Mouse (Mus musculus) CH12.LX (cell line): Measurements from ENCODE around the gene Exoc3l4. TPM values are rescaled to one million over a fixed set of nuclear protein-coding genes. Genes with fewer than 3 reads are reported as not detected.

ENCODE experiments used
- DNase-seq: peaks from one replicate; pipeline ENCODE4 v3.0.0-alpha.2; 2013; ENCODE audit errors: extremely low read depth
- H3K27ac ChIP-seq: 2 replicates; pipeline ENCODE4 v1.5.1; 2012; ENCODE audit warnings: low read depth, mild to moderate bottlenecking, control low read depth, moderate library complexity; ENCODE audit not compliant: insufficient read depth
- H3K27me3 ChIP-seq: replicated peaks from 2 replicates; pipeline ENCODE3; 2012; ENCODE audit warnings: inconsistent platforms
- H3K36me3 ChIP-seq, 2 experiments: replicated peaks in 1 of 2; 2 replicates each; pipeline versions ENCODE3 to v1.6.1; 2012; ENCODE audit warnings: inconsistent platforms in 1 of 2, low read length in 1 of 2, mild to moderate bottlenecking in 1 of 2, mixed read lengths in 1 of 2, moderate library complexity in 1 of 2; ENCODE audit not compliant: control insufficient read depth in 1 of 2, insufficient read depth in 1 of 2
- H3K4me1 ChIP-seq, 2 experiments: 2 replicates each; pipeline ENCODE4 v1.6.1; 2012; ENCODE audit warnings: inconsistent platforms in 1 of 2, moderate library complexity in 1 of 2; ENCODE audit not compliant: insufficient read depth in 2 of 2, control insufficient read depth in 1 of 2
- H3K4me2 ChIP-seq: 2 replicates; pipeline ENCODE4 v1.6.1; 2012; ENCODE audit warnings: low read depth, mild to moderate bottlenecking, control low read depth; ENCODE audit not compliant: poor library complexity, insufficient read depth, severe bottlenecking
- H3K4me3 ChIP-seq, 3 experiments: fragments of 150-350 bp in 1 of 3; sonication (generic) in 1 of 3; replicated peaks in 1 of 3; 2 replicates each; pipeline versions ENCODE3 to v1.5.1; 2011 to 2012; ENCODE audit warnings: low read depth in 2 of 3, low read length in 2 of 3, mild to moderate bottlenecking in 2 of 3, moderate library complexity in 2 of 3, control low read depth in 1 of 3, improper control_type of control experiment in 1 of 3, inconsistent platforms in 1 of 3, mixed read lengths in 1 of 3; ENCODE audit not compliant: poor library complexity in 1 of 3
- H3K79me2 ChIP-seq: replicated peaks from 2 replicates; pipeline ENCODE4 v1.6.1; 2012; ENCODE audit warnings: mild to moderate bottlenecking, moderate library complexity; ENCODE audit not compliant: control insufficient read depth, poor library complexity, insufficient read depth, severe bottlenecking; ENCODE audit errors: extremely low read depth
- H3K9ac ChIP-seq: 2 replicates; pipeline ENCODE4 v1.6.1; 2012; ENCODE audit warnings: low read depth, mild to moderate bottlenecking, control low read depth, moderate library complexity; ENCODE audit not compliant: insufficient read depth
- H3K9me3 ChIP-seq: replicated peaks from 2 replicates; pipeline ENCODE3; 2012; ENCODE audit warnings: low read length, inconsistent platforms, mixed read lengths
- BHLHE40 ChIP-seq: IDR thresholded peaks from 2 replicates; pipeline ENCODE4 v1.6.1; 2011; ENCODE audit warnings: mild to moderate bottlenecking, low read depth, low read length, improper control_type of control experiment
- CHD2 ChIP-seq: IDR thresholded peaks from 2 replicates; pipeline ENCODE4 v1.6.1; 2011; ENCODE audit warnings: low read length, improper control_type of control experiment
- CTCF ChIP-seq, 2 experiments: IDR thresholded peaks in 1 of 2; conservative IDR thresholded peaks in 1 of 2; 2 replicates each; pipeline ENCODE4 v1.5.1; 2011 to 2012; ENCODE audit warnings: low read depth in 2 of 2, low read length in 2 of 2, improper control_type of control experiment in 1 of 2, inconsistent platforms in 1 of 2, mild to moderate bottlenecking in 1 of 2, moderate library complexity in 1 of 2
- E2F4 ChIP-seq: IDR thresholded peaks from 2 replicates; pipeline ENCODE4 v1.6.1; 2011; ENCODE audit warnings: low read depth, low read length, improper control_type of control experiment; ENCODE audit not compliant: insufficient replicate concordance
- ELF1 ChIP-seq: IDR thresholded peaks from 2 replicates; pipeline ENCODE4 v1.6.1; 2014; ENCODE audit warnings: low read depth, mild to moderate bottlenecking, inconsistent platforms, low read length, improper control_type of control experiment
- EP300 ChIP-seq: IDR thresholded peaks from 2 replicates; pipeline ENCODE4 v1.6.1; 2011; ENCODE audit warnings: low read length, improper control_type of control experiment
- GABPA ChIP-seq: IDR thresholded peaks from 2 replicates; pipeline ENCODE4 v1.6.1; 2012; ENCODE audit warnings: low read depth, low read length, improper control_type of control experiment, inconsistent platforms; ENCODE audit not compliant: insufficient replicate concordance
- HCFC1 ChIP-seq: IDR thresholded peaks from 2 replicates; pipeline ENCODE4 v1.6.1; 2012; ENCODE audit warnings: low read depth, mild to moderate bottlenecking, inconsistent platforms, low read length, improper control_type of control experiment
- IRF4 ChIP-seq: IDR thresholded peaks from 2 replicates; pipeline ENCODE4 v1.6.1; 2014; ENCODE audit warnings: low read depth, mild to moderate bottlenecking, inconsistent platforms, low read length, improper control_type of control experiment
- JUND ChIP-seq: conservative IDR thresholded peaks from 2 replicates; pipeline ENCODE4 v1.6.1; 2011; ENCODE audit warnings: low read depth, low read length, improper control_type of control experiment
- MAZ ChIP-seq: IDR thresholded peaks from 2 replicates; pipeline ENCODE4 v1.6.1; 2012; ENCODE audit warnings: low read depth, mild to moderate bottlenecking, inconsistent platforms, low read length, improper control_type of control experiment, moderate library complexity
- MEF2A ChIP-seq: IDR thresholded peaks from 2 replicates; pipeline ENCODE4 v1.6.1; 2014; ENCODE audit warnings: low read depth, mild to moderate bottlenecking, inconsistent platforms, low read length, improper control_type of control experiment, borderline replicate concordance
- MYC ChIP-seq: IDR thresholded peaks from 2 replicates; pipeline ENCODE4 v1.6.1; 2011; ENCODE audit warnings: low read depth, mild to moderate bottlenecking, improper control_type of control experiment, low read length
- NELFE ChIP-seq: IDR thresholded peaks from 2 replicates; pipeline ENCODE4 v1.6.1; 2011; ENCODE audit warnings: low read depth, low read length, improper control_type of control experiment
- NRF1 ChIP-seq: IDR thresholded peaks from 2 replicates; pipeline ENCODE4 v1.6.1; 2014; ENCODE audit warnings: low read depth, mild to moderate bottlenecking, inconsistent platforms, low read length, improper control_type of control experiment, moderate library complexity
- PAX5 ChIP-seq: IDR thresholded peaks from 2 replicates; pipeline ENCODE4 v1.6.1; 2012; ENCODE audit warnings: low read length, inconsistent platforms, mixed read lengths
- RAD21 ChIP-seq: IDR thresholded peaks from 2 replicates; pipeline ENCODE4 v1.6.1; 2011; ENCODE audit warnings: low read depth, mild to moderate bottlenecking, low read length, improper control_type of control experiment, moderate library complexity
- RCOR1 ChIP-seq: conservative IDR thresholded peaks from 2 replicates; pipeline ENCODE4 v1.6.1; 2012; ENCODE audit warnings: low read depth, mild to moderate bottlenecking, inconsistent platforms, low read length, improper control_type of control experiment
- SIN3A ChIP-seq: IDR thresholded peaks from 2 replicates; pipeline ENCODE4 v1.6.1; 2012; ENCODE audit warnings: low read length, improper control_type of control experiment, inconsistent platforms
- SMC3 ChIP-seq: IDR thresholded peaks from 2 replicates; pipeline ENCODE4 v1.6.1; 2011; ENCODE audit warnings: low read depth, low read length, improper control_type of control experiment
- TBP ChIP-seq: conservative IDR thresholded peaks from 2 replicates; pipeline ENCODE4 v1.6.1; 2011; ENCODE audit warnings: low read depth, low read length, improper control_type of control experiment
- UBTF ChIP-seq: IDR thresholded peaks from 2 replicates; pipeline ENCODE4 v1.6.1; 2012; ENCODE audit warnings: low read depth, mild to moderate bottlenecking, inconsistent platforms, low read length, improper control_type of control experiment, moderate library complexity
- ZMIZ1 ChIP-seq: IDR thresholded peaks from 2 replicates; pipeline ENCODE4 v1.6.1; 2012; ENCODE audit warnings: low read depth, mild to moderate bottlenecking, inconsistent platforms, low read length, improper control_type of control experiment
- dilution Hi-C: fragments of 300-500 bp; cut with MboI; formaldehyde crosslinking; loops from 2 replicates; pipeline ENCODE4 v1.14.3; 2020; ENCODE audit warnings: low sequenced_read_pairs; ENCODE audit not compliant: extremely low pct_unique_long_range_greater_than_20kb, extremely low pct_ligation_motif_present
- in situ Hi-C: fragments of 300-500 bp; cut with MboI; formaldehyde crosslinking; loops from 3 replicates; pipeline ENCODE4 v1.14.3; 2019; ENCODE audit warnings: low sequenced_read_pairs, low pct_ligation_motif_present, low pct_unique_long_range_greater_than_20kb, mixed read lengths
- polyA plus RNA-seq: library from polyadenylated mRNA; unstranded; fragments of >175 nt; gene quantifications from 2 replicates; pipeline ENCODE4 v1.2.1, GENCODE M21; 2012; ENCODE audit warnings: low read depth; ENCODE audit not compliant: insufficient read length
- total RNA-seq, 2 experiments: library from RNA; depleted of rRNA; stranded (reverse); fragments of 300-350 nt in 1 of 2; fragments of >200 nt in 1 of 2; gene quantifications; 2 replicates each; pipeline ENCODE4 v1.2.3; 2012 to 2014

Gene Exoc3l4
- total and polyA plus RNA-seq, 3 experiments, result 0.81 to 1.2 (median 0.85) TPM

- Histone ChIP-seq H3K9me3 (no peaks in the 10 kb centered on the region), H3K27ac (no peak overlapping the region), H3K27me3 (peaks cover 31% of the 10 kb centered on the region), H3K9ac (no peak overlapping the region), H3K4me3 (no peak overlapping the region), H3K36me3 (no peaks in the 10 kb centered on the region), H3K79me2 (no peaks in the 10 kb centered on the region), H3K4me2 (no peak overlapping the region), H3K4me1 (peaks cover 9 to 21% of the 10 kb centered on the region in 2 experiments)
- in situ Hi-C loops, result no loop called here
- TF ChIP-seq ZMIZ1 (no peak), MEF2A (no peak), IRF4 (no peak), JUND (no peak), RAD21 (no peak), PAX5 (no peak), E2F4 (no peak), GABPA (no peak)
- DNase-seq, result no peak
- dilution Hi-C loops, result no loop called here
Observed at GRCm38 (mm10) chr12:111468206-111468605, 51.4 kb downstream of the Exoc3l4 start.

DNA sequence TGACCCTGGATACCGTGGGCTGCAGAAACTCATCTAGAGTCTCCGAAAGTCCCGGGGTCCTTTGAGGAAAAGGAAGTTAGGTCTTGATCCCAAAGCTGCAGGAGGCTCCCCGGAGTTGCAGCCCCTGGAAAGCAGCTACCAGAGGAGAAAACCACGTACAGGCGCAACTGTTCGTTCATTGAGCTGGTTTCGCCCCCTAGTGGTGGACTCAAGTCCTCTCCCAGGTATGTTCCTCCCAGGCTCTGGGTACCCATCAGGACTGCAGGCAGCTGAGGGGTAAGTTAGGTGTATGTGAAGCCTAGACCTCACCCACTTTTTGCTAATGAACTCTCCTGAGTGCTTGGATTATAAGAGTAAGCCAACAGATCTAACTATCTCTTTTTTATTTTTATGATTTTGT is 52.7 kb downstream of the Exoc3l4 start:
- TF ChIP-seq MEF2A (no peak), CHD2 (no peak), EP300 (no peak), SMC3 (peak; percentile 85), BHLHE40 (no peak), RCOR1 (no peak), PAX5 (no peak), TBP (no peak), NELFE (no peak), NRF1 (no peak), ELF1 (no peak), HCFC1 (no peak), MAZ (no peak), ZMIZ1 (no peak), RAD21 (peak; percentile 77), SIN3A (no peak), MYC (no peak), UBTF (no peak), CTCF (conservative IDR thresholded peaks at IDR 0.05 in 1 of 2, IDR thresholded peaks at IDR 0.05 in 1 of 2; ENCODE audit: low read depth in 2 of 2, low read length in 2 of 2) (peak; percentile 71 to 91)
- TF ChIP-seq, all 38 proteins: peak for 3
- no peak overlapping the region for H3K9ac ChIP-seq
- in situ Hi-C loops (no loop called here), dilution Hi-C loops (no loop called here)
- no peaks in the 10 kb centered on the region for H3K36me3 ChIP-seq
- no peaks in the 10 kb centered on the region for H3K79me2 ChIP-seq
- no peaks in the 10 kb centered on the region for H3K9me3 ChIP-seq
- no peak overlapping the region for H3K4me3 ChIP-seq
- H3K4me2 ChIP-seq, result no peak overlapping the region
- DNase-seq, result peak; percentile 76
- no peak overlapping the region for H3K27ac ChIP-seq
- H3K4me1 ChIP-seq, result peaks cover 11 to 21% of the 10 kb centered on the region in 2 experiments
- H3K27me3 ChIP-seq, result peaks cover 23% of the 10 kb centered on the region
